Mouse (Mus musculus): ENCODE data around the gene Rgcc. TPM values are rescaled to one million over a fixed set of nuclear protein-coding genes. Genes with fewer than 3 reads are reported as not detected.

Gene Rgcc
- polyA plus RNA-seq, 2 experiments = 226 to 357 TPM

DNA sequence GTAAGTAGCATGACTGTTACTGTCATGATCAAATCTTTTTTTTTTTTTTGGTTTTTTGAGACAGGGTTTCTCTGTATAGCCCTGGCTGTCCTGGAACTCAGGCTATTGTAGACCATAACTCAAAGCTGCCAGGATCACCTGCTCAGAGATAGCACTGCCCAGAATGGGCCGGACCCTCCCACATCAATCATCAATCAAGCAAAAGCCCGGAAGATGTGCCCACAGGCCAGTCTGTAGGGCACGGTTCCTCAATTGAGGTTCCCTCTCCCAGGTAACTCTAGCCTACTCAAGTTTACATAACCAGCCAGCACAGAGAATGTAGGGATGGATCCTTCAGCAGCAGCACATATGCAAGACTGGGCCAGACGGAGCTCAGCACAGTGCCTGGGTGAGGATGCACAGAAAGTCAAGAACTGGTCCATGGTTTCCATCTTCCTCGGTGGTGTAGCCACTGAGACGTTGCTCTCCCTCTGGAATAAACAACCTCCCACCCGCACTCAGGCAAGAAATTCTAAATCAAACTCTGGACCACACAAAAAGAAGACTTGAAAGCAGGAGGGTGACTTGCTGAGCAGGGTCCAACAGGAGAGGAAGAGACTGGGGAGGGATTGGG is 14.1 kb downstream of the Rgcc start:
- TF ChIP-seq CTCF (IDR thresholded peaks at IDR 0.05; ENCODE audit: low read depth) (no peak), EP300 (IDR thresholded peaks at IDR 0.05; ENCODE audit: low read depth) (no peak)
- Histone ChIP-seq H3K36me3 (replicated peaks; ENCODE audit: control insufficient read depth, insufficient read depth, low read depth) (peaks cover 48% of the 10 kb centered on the region), H3K9me3 (ENCODE audit: control insufficient read depth, low read length) (no peaks in the 10 kb centered on the region), H3K4me2 (ENCODE audit: low read depth) (no peak overlapping the region), H3K27me3 (ENCODE audit: control insufficient read depth, insufficient read depth, low read length) (no peaks in the 10 kb centered on the region), H3K4me1 (replicated peaks; ENCODE audit: control insufficient read depth in 2 of 2, insufficient read depth in 2 of 2, low read length in 1 of 2) (peaks cover 15 to 26% of the 10 kb centered on the region in 2 experiments), H3K9ac (replicated peaks) (no peak overlapping the region), H3K27ac (no peak overlapping the region), H3K4me3 (ENCODE audit: insufficient read depth in 1 of 2, low read depth in 2 of 2, low read length in 2 of 2) (no peak overlapping the region)
- DNase-seq (ENCODE audit: low read depth in 3 of 3, low spot score in 3 of 3) = no peak
- no peak for ATAC-seq (ENCODE audit: insufficient read depth)
- 77% methylated on average over 7 of the region's 7 CpGs for WGBS (ENCODE audit: insufficient replicate concordance)

DNA sequence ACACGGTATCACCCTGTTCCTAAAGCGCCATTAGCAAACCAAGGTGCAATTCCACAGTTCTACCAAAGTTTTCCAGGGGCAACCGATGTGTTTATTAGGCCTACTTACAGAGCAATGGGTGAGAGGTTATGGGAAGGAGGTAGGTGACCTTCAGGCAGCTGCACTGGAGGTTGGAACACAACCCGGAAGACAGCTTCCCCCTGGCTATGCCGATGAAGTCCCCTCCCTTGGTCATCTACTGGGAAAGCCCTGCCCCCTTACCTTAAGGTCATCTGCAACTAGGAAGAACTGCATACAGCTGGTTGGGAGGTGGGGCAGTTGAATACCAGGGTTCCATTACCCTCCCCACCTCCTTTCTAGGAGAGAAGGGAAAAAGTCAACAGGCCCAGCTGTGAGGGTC is 15.9 kb downstream of the Rgcc start:
- no peak overlapping the region for H3K4me3 ChIP-seq (ENCODE audit: insufficient read depth in 1 of 2, low read depth in 2 of 2, low read length in 2 of 2)
- no peak for ATAC-seq (ENCODE audit: insufficient read depth)
- no peak for TF ChIP-seq EP300 (IDR thresholded peaks at IDR 0.05; ENCODE audit: low read depth)
- no peak for TF ChIP-seq CTCF (IDR thresholded peaks at IDR 0.05; ENCODE audit: low read depth)
- H3K9ac ChIP-seq (replicated peaks) = no peak overlapping the region
- WGBS (ENCODE audit: insufficient replicate concordance) = 91% methylated on average over 5 of the region's 5 CpGs
- H3K4me1 ChIP-seq (replicated peaks; ENCODE audit: control insufficient read depth in 2 of 2, insufficient read depth in 2 of 2, low read length in 1 of 2) = peaks cover 9 to 21% of the 10 kb centered on the region in 2 experiments
- no peak overlapping the region for H3K27ac ChIP-seq
- no peaks in the 10 kb centered on the region for H3K27me3 ChIP-seq (ENCODE audit: control insufficient read depth, insufficient read depth, low read length)
- peaks cover 29% of the 10 kb centered on the region for H3K36me3 ChIP-seq (replicated peaks; ENCODE audit: control insufficient read depth, insufficient read depth, low read depth)
- H3K4me2 ChIP-seq (ENCODE audit: low read depth) = no peak overlapping the region
- no peak for DNase-seq (ENCODE audit: low read depth in 3 of 3, low spot score in 3 of 3)
- H3K9me3 ChIP-seq (ENCODE audit: control insufficient read depth, low read length) = no peaks in the 10 kb centered on the region

DNA sequence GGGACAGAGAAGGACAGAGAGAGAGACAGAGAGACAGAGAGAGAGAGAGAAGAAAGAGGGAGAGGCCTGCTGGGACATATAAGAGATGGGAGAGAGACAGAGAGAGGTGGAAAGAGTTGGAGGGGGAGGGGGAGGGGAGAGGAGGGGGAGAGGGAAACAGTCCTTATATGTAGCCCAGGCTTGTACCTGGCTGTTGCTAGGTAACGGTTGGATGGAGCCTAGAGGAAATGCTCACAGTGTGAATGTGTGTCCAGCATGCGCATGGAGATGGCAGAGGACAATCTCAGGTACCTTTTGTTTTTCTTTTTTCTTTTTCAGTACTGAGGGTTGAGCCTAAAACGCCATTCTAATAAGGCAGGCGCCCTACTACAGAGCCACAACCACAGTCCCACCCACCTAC is 16.8 kb downstream of the Rgcc start:
- no peak overlapping the region for H3K4me2 ChIP-seq (ENCODE audit: low read depth)
- H3K9ac ChIP-seq (replicated peaks) = no peak overlapping the region
- H3K4me3 ChIP-seq (ENCODE audit: insufficient read depth in 1 of 2, low read depth in 2 of 2, low read length in 2 of 2) = no peak overlapping the region
- 69% methylated on average over 4 of the region's 4 CpGs for WGBS (ENCODE audit: insufficient replicate concordance)
- DNase-seq (ENCODE audit: low read depth in 3 of 3, low spot score in 3 of 3) (no peak), ATAC-seq (ENCODE audit: insufficient read depth) (no peak)
- H3K27me3 ChIP-seq (ENCODE audit: control insufficient read depth, insufficient read depth, low read length) = no peaks in the 10 kb centered on the region
- no peak overlapping the region for H3K27ac ChIP-seq
- H3K4me1 ChIP-seq (replicated peaks; ENCODE audit: control insufficient read depth in 2 of 2, insufficient read depth in 2 of 2, low read length in 1 of 2) = peaks cover 9 to 14% of the 10 kb centered on the region in 2 experiments
- H3K9me3 ChIP-seq (ENCODE audit: control insufficient read depth, low read length) = no peaks in the 10 kb centered on the region
- peaks cover 20% of the 10 kb centered on the region for H3K36me3 ChIP-seq (replicated peaks; ENCODE audit: control insufficient read depth, insufficient read depth, low read depth)
- TF ChIP-seq CTCF (IDR thresholded peaks at IDR 0.05; ENCODE audit: low read depth) = no peak
- no peak for TF ChIP-seq EP300 (IDR thresholded peaks at IDR 0.05; ENCODE audit: low read depth)

DNA sequence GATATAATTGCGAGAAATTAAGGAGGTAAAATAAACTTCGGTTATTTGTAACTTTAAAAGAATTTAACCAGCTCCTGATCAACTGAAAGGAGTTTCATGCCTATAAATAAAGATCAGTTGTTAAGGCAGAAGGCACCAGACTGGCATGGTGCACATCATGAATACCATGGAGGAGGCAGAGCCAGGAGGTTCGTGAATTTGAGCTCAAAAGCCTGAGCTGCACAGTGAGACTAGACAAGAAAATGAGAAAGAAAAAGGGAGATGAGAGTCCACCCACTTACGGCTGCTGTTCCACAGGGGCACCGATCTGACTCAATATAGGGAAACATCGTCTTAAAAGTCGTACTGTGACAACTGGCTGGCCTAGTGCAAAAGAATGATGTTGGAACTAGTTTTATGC is 17.5 kb downstream of the Rgcc start:
- Histone ChIP-seq H3K4me2 (ENCODE audit: low read depth) (no peak overlapping the region), H3K27ac (no peak overlapping the region), H3K9ac (replicated peaks) (no peak overlapping the region), H3K27me3 (ENCODE audit: control insufficient read depth, insufficient read depth, low read length) (no peaks in the 10 kb centered on the region), H3K36me3 (replicated peaks; ENCODE audit: control insufficient read depth, insufficient read depth, low read depth) (peaks cover 13% of the 10 kb centered on the region), H3K4me3 (ENCODE audit: insufficient read depth in 1 of 2, low read depth in 2 of 2, low read length in 2 of 2) (no peak overlapping the region), H3K4me1 (replicated peaks; ENCODE audit: control insufficient read depth in 2 of 2, insufficient read depth in 2 of 2, low read length in 1 of 2) (peaks cover 9 to 12% of the 10 kb centered on the region in 2 experiments), H3K9me3 (ENCODE audit: control insufficient read depth, low read length) (no peaks in the 10 kb centered on the region)
- TF ChIP-seq EP300 (IDR thresholded peaks at IDR 0.05; ENCODE audit: low read depth) = no peak
- no peak for TF ChIP-seq CTCF (IDR thresholded peaks at IDR 0.05; ENCODE audit: low read depth)
- no peak for DNase-seq (ENCODE audit: low read depth in 3 of 3, low spot score in 3 of 3)
- WGBS (ENCODE audit: insufficient replicate concordance) = 76% methylated on average over 7 of the region's 7 CpGs
- no peak for ATAC-seq (ENCODE audit: insufficient read depth)

DNA sequence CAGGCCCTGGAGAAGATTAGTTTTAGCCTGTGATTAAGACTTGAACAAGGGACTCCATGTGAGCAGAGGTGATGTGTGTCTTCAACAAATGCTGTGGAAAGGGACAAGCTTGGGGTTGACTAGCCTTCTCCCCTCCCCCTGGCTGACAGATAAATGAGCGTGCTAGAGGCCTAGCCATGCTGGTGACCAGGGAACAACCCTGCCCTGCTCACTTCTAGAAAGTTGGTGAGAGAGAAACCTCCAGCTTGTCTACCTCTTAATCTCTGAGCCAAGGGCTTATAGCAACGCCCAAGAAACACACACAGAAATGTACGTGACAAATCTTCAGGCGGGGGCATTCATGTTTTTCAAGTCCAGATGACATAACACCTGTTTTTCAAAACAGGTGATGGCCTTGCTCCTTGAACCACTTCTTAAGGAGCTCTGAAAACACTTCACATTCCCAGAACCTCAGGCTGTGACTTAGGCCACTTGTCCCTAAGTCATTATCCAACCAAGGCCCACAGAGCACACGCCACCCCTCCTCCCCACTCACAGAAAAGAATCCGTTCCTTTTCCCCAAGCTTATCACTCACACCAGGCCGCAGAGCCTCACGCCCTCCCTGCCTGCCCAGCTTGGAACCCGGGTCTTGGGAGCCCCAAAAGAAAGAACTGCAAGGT is 19.4 kb downstream of the Rgcc start:
- peak; percentile 60 for ATAC-seq (ENCODE audit: insufficient read depth)
- H3K4me1 ChIP-seq (replicated peaks; ENCODE audit: control insufficient read depth in 2 of 2, insufficient read depth in 2 of 2, low read length in 1 of 2) = peaks cover 9 to 12% of the 10 kb centered on the region in 2 experiments
- no peak overlapping the region for H3K4me2 ChIP-seq (ENCODE audit: low read depth)
- TF ChIP-seq EP300 (IDR thresholded peaks at IDR 0.05; ENCODE audit: low read depth) = no peak
- TF ChIP-seq CTCF (IDR thresholded peaks at IDR 0.05; ENCODE audit: low read depth) = no peak
- H3K9me3 ChIP-seq (ENCODE audit: control insufficient read depth, low read length) = no peaks in the 10 kb centered on the region
- DNase-seq (ENCODE audit: low read depth in 3 of 3, low spot score in 3 of 3) = no peak
- no peak overlapping the region for H3K9ac ChIP-seq (replicated peaks)
- 30% methylated on average over 9 of the region's 9 CpGs for WGBS (ENCODE audit: insufficient replicate concordance)
- H3K27ac ChIP-seq = no peak overlapping the region
- H3K36me3 ChIP-seq (replicated peaks; ENCODE audit: control insufficient read depth, insufficient read depth, low read depth) = no peaks in the 10 kb centered on the region
- H3K4me3 ChIP-seq (ENCODE audit: insufficient read depth in 1 of 2, low read depth in 2 of 2, low read length in 2 of 2) = no peak overlapping the region
- H3K27me3 ChIP-seq (ENCODE audit: control insufficient read depth, insufficient read depth, low read length) = no peaks in the 10 kb centered on the region
